Mouse (Mus musculus) kidney, postnatal 10 days (tissue): ENCODE results near the gene Rprd1b.
A peak's percentile ranks its signal among the peaks of the same experiment; 100 is the strongest.

Source experiments
- DNase-seq: peaks from one replicate; pipeline ENCODE4 v3.0.0; 2021; ENCODE audit warnings: mixed read lengths

Gene Rprd1b

GRCm38 (mm10) chr2:158028354-158028863 is at the start of gene Rprd1b, which contains the start of gene Tti1:
Gene Rprd1b, plus strand, starts transcription at chr2:158028497.
Gene Tti1, minus strand, starts transcription at chr2:158028433.
- peak; percentile 97 for DNase-seq

GRCm38 (mm10) chr2:157979241-157979640 is 49.1 kb upstream of the Rprd1b start:
- no peak for DNase-seq

GRCm38 (mm10) chr2:157982727-157983126 is 45.6 kb upstream of the Rprd1b start:
- DNase-seq, result no peak

GRCm38 (mm10) chr2:157983276-157983675 is 45.0 kb upstream of the Rprd1b start:
- no peak for DNase-seq

GRCm38 (mm10) chr2:157985611-157986010 is 42.7 kb upstream of the Rprd1b start:
- no peak for DNase-seq

- DNase-seq, result no peak
Measured at GRCm38 (mm10) chr2:157986235-157986634, 42.1 kb upstream of the Rprd1b start.

GRCm38 (mm10) chr2:157988416-157989190 is 39.7 kb upstream of the Rprd1b start:
- no peak for DNase-seq

GRCm38 (mm10) chr2:157989946-157990345 is 38.4 kb upstream of the Rprd1b start:
- DNase-seq, result no peak

GRCm38 (mm10) chr2:157991026-157991425 is 37.3 kb upstream of the Rprd1b start:
- no peak for DNase-seq

- no peak for DNase-seq
Measured at GRCm38 (mm10) chr2:157992501-157992900, 35.8 kb upstream of the Rprd1b start.

- no peak for DNase-seq
Measured at GRCm38 (mm10) chr2:157998817-157999216, 29.5 kb upstream of the Rprd1b start.

GRCm38 (mm10) chr2:158004620-158005019 is 23.7 kb upstream of the Rprd1b start:
- DNase-seq, result no peak

GRCm38 (mm10) chr2:158005641-158006040 is 22.7 kb upstream of the Rprd1b start:
- no peak for DNase-seq

GRCm38 (mm10) chr2:158009373-158009772 is 18.9 kb upstream of the Rprd1b start:
- DNase-seq, result no peak

GRCm38 (mm10) chr2:158012608-158013007 is 15.7 kb upstream of the Rprd1b start:
- no peak for DNase-seq

GRCm38 (mm10) chr2:158017330-158017729 is 11.0 kb upstream of the Rprd1b start:
- DNase-seq, result no peak

- DNase-seq, result no peak
Measured at GRCm38 (mm10) chr2:158027855-158028353, 393 bp upstream of the Rprd1b start.

GRCm38 (mm10) chr2:158030007-158030406 is 1.7 kb downstream of the Rprd1b start:
- no peak for DNase-seq

- DNase-seq, result no peak
Measured at GRCm38 (mm10) chr2:158035813-158036212, 7.5 kb downstream of the Rprd1b start.

GRCm38 (mm10) chr2:158036408-158036807 is 8.1 kb downstream of the Rprd1b start:
- no peak for DNase-seq

GRCm38 (mm10) chr2:158036953-158037352 is 8.7 kb downstream of the Rprd1b start:
- no peak for DNase-seq

- no peak for DNase-seq
Measured at GRCm38 (mm10) chr2:158037571-158037970, 9.3 kb downstream of the Rprd1b start.

- no peak for DNase-seq
Measured at GRCm38 (mm10) chr2:158039662-158040061, 11.4 kb downstream of the Rprd1b start.

GRCm38 (mm10) chr2:158040396-158040795 is 12.1 kb downstream of the Rprd1b start:
- DNase-seq, result no peak
